Mouse (Mus musculus): ENCODE measurements at regions not wholly inside any gene's neighbourhood (a gene's known extent, or its start where the extent isn't known, plus 50 kb on each side); places are given as distances from the start of the nearest gene placed in this dataset.

GRCm38 (mm10) chr6:141091781-141092140, 157.3 kb upstream of the Pde3a start:
- no peak for TF ChIP-seq GABPA (IDR thresholded peaks at IDR 0.05; ENCODE audit: low read depth, low read length)
- TF ChIP-seq CTCF (IDR thresholded peaks at IDR 0.05 in 2 of 3, conservative IDR thresholded peaks at IDR 0.05 in 1 of 3; ENCODE audit: control insufficient read depth in 1 of 3, insufficient read depth in 1 of 3, low read depth in 2 of 3, low read length in 3 of 3, poor library complexity in 1 of 3, severe bottlenecking in 1 of 3) = no peak
- no peak for TF ChIP-seq MYC (IDR thresholded peaks at IDR 0.05; ENCODE audit: low read depth, low read length)
- no peak for TF ChIP-seq TAL1 (IDR thresholded peaks at IDR 0.05; ENCODE audit: low read length)
- no peak for TF ChIP-seq POLR2A (IDR thresholded peaks at IDR 0.05; ENCODE audit: control insufficient read depth in 1 of 2, insufficient read depth in 1 of 2, low read depth in 1 of 2, low read length in 2 of 2, poor library complexity in 1 of 2)
- TF ChIP-seq MEF2A (IDR thresholded peaks at IDR 0.05; ENCODE audit: extremely low read depth, insufficient replicate concordance, low read depth, low read length, poor library complexity, severe bottlenecking) = no peak
- no peak for TF ChIP-seq ZNF384 (IDR thresholded peaks at IDR 0.05; ENCODE audit: low read depth, low read length)
- TF ChIP-seq USF2 (IDR thresholded peaks at IDR 0.05; ENCODE audit: borderline replicate concordance in 1 of 2, insufficient read depth in 1 of 2, low read depth in 1 of 2, low read length in 2 of 2) = no peak
- TF ChIP-seq KAT2A (conservative IDR thresholded peaks at IDR 0.05; ENCODE audit: low read depth, low read length) = no peak

Data from MEL (cell line).